Mouse (Mus musculus) embryonic facial prominence, embryonic 10.5 days (tissue): ENCODE results near the gene Brd1. TPM values are rescaled to one million over a fixed set of nuclear protein-coding genes. Genes with fewer than 3 reads are reported as not detected.
"Not testable (repeated sequence)": the region's sequence is repeated elsewhere in the genome, so short reads cannot be mapped to it uniquely, and the experiment has no call there.

Source experiments
- DNase-seq: peaks from one replicate; pipeline ENCODE4 v3.0.0-alpha.2; 2017; ENCODE audit warnings: low spot score
- H3K27ac ChIP-seq: fragments of 300-500 bp; sonication (generic); replicated peaks from 2 replicates; pipeline ENCODE4 v1.5.1; 2016; ENCODE audit warnings: mild to moderate bottlenecking
- H3K27me3 ChIP-seq: fragments of 300-500 bp; sonication (generic); replicated peaks from 2 replicates; pipeline ENCODE4 v1.6.1; 2016; ENCODE audit warnings: low read depth, mild to moderate bottlenecking; ENCODE audit not compliant: poor library complexity, severe bottlenecking
- H3K36me3 ChIP-seq: fragments of 300-500 bp; sonication (generic); replicated peaks from 2 replicates; pipeline ENCODE4 v1.6.1; 2016; ENCODE audit warnings: mild to moderate bottlenecking, moderate library complexity
- H3K4me1 ChIP-seq: fragments of 300-500 bp; sonication (generic); 2 replicates; pipeline ENCODE4 v1.6.1; 2016
- H3K4me3 ChIP-seq: fragments of 300-500 bp; sonication (generic); 2 replicates; pipeline ENCODE4 v1.5.1; 2016; ENCODE audit warnings: mild to moderate bottlenecking, moderate library complexity
- H3K9me3 ChIP-seq: fragments of 300-500 bp; sonication (generic); 2 replicates; pipeline ENCODE4 v1.6.1; 2016; ENCODE audit warnings: mild to moderate bottlenecking
- WGBS: fragments of 180-500 bp; shearing (Covaris S2); methylation state at CpG from one replicate; pipeline ENCODE4 v1.1.7; 2016; 5-methylcytosine and 5-hydroxymethylcytosine counted together
- polyA plus RNA-seq: library from polyadenylated mRNA; unstranded; fragments of >200 nt; fragmentation: Nextera tagmentation; extraction: Ambion mirVana; gene quantifications from 2 replicates; pipeline ENCODE4 v1.2.1, GENCODE M21; 2016

The Brd1 gene
- polyA plus RNA-seq, 1 experiment from 2014 or later: 23.5 TPM

DNA sequence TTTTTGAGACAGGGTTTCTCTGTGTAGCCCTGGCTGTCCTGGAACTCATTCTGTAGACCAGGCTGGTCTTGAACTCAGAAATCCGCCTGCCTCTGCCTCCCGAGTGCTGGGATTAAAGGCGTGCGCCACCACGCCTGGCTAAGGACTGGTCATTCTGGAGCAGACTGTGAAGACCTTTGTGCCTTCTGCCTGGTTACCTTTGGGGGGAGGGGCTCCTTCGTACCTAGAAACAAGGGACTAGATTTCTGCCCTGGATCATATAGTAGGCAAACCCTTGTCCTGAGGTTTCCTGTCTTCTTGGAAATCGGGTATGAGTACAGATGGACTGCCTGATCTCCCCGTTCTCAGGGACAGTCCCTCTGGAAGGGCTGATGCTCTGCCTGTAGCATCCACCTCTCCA, 15.6 kb upstream of the Brd1 start:
- not testable (repeated sequence) for H3K9me3 ChIP-seq, H3K36me3 ChIP-seq, H3K4me3 ChIP-seq, H3K27me3 ChIP-seq, H3K27ac ChIP-seq, DNase-seq
- WGBS: 92% methylated on average over 8 of the region's 8 CpGs
- peaks cover 19% of the 10 kb centered on the region for H3K4me1 ChIP-seq

DNA sequence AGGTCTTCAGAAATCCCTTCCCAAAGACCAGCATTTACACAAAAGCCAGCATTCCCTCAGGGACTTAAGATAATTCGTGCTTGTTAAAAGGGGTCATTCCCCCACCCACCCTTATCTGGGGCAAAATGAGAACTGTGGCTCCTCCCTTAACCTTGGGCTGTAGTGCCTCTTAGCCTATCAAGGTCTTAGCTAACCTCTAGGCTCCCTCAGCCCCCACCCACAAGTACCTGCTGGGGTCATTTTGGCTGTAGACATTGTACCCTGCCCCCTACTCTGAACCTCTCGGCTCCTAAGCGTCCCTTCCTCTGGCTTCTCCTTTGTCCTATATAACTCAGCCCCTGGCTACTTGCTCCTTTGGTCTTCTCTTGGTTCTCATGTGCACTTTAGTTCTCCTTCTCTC, 11.9 kb upstream of the Brd1 start:
- DNase-seq: no peak
- Histone ChIP-seq H3K27me3 (no peaks in the 10 kb centered on the region), H3K27ac (no peak overlapping the region), H3K36me3 (no peaks in the 10 kb centered on the region), H3K4me3 (no peak overlapping the region), H3K9me3 (no peaks in the 10 kb centered on the region), H3K4me1 (peaks cover 9% of the 10 kb centered on the region)
- 48% methylated on average over 3 of the region's 3 CpGs for WGBS

DNA sequence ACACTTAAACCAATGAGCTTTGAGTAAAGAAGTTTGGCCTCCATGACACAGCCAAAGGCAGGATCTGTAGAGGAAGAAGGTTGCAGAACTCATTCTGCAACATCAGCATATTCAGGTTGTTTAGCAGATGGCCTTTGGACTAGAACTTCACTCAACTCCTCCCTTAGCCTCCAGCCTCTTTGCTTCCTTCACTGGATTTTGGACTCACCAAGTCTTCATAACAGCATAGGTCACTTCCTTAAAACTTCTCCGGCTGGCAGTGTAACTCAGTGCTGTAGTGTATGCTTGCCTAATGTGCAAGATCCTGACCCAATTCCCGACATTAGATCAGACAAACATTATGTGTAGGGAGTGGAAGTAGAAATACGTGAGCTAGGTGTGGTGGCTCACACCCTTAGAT, 11.3 kb upstream of the Brd1 start:
- Histone ChIP-seq H3K9me3 (no peaks in the 10 kb centered on the region), H3K4me3 (no peak overlapping the region), H3K27ac (no peak overlapping the region), H3K36me3 (no peaks in the 10 kb centered on the region), H3K27me3 (no peaks in the 10 kb centered on the region), H3K4me1 (peaks cover 3% of the 10 kb centered on the region; the same call in 1 of the 2 replicates)
- WGBS: 87% methylated on average over 3 of the region's 3 CpGs
- DNase-seq: no peak

DNA sequence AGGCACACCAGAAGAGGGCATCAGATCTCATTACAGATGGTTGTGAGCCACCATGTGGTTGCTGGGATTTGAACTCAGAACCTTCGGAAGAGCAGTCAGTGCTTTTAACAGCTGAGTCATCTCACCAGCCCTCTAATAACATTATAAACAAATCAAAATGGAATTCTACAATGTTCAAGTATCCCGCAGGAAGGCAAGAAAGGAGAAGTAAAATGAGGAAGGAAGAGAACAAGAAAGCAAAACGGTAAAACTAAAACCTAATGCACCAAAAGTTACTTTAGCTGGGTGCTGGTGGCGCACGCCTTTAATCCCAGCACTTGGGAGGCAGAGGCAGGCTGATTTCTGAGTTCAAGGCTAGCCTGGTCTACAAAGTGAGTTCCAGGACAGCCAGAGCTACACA, 9.3 kb upstream of the Brd1 start:
- DNase-seq, H3K9me3 ChIP-seq, H3K4me1 ChIP-seq, H3K4me3 ChIP-seq, H3K27ac ChIP-seq, H3K36me3 ChIP-seq, H3K27me3 ChIP-seq: not testable (repeated sequence)
- 92% methylated on average over 5 of the region's 5 CpGs for WGBS

DNA sequence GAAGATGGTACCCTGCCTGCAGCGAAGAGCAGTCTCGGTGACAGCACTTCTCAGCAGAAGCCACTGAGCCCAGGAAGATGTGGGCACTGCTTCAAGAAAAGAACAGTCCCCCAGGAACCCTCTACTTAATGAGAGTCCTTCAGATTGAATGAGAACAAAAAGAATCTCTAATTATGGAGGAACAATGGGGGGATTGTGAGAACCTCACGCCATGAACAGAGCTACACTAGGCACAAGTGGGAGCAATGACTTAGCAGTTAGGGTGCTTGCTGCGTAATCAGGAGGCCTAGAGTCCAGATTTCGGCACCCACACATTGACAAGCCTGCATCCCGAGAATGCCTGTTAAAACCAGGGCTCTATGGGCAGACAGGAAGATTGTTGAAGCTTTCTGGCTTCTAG, 7.3 kb upstream of the Brd1 start:
- Histone ChIP-seq H3K36me3 (no peaks in the 10 kb centered on the region), H3K27ac (no peak overlapping the region), H3K27me3 (no peaks in the 10 kb centered on the region), H3K4me3 (no peak overlapping the region), H3K9me3 (no peaks in the 10 kb centered on the region), H3K4me1 (no peaks in the 10 kb centered on the region)
- WGBS: 58% methylated on average over 6 of the region's 6 CpGs
- DNase-seq: no peak

DNA sequence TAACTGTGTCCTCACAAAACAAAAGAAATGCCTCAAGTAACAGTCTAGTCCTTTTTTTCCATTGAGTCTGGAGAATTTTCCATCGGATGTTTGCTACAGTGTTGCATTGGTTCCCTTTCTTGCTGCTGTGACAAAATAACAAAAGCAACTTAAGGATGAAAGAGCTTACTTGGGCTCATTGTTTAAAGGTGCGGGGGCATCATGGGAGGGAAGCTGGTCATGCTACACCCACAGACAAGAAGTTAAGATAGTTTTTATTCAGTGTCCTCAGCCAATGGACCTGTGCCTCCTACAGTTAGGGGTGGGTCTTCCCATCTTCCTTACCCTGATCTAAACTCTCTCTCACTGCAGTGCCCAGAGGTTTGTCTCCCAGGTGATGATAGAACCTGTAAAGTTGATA, 4.4 kb upstream of the Brd1 start:
- Histone ChIP-seq H3K36me3 (no peaks in the 10 kb centered on the region), H3K4me1 (peaks cover 7% of the 10 kb centered on the region), H3K9me3 (no peaks in the 10 kb centered on the region), H3K27ac (no peak overlapping the region), H3K27me3 (no peaks in the 10 kb centered on the region), H3K4me3 (no peak overlapping the region)
- DNase-seq: no peak
- 72% methylated on average over 2 of the region's 2 CpGs for WGBS

DNA sequence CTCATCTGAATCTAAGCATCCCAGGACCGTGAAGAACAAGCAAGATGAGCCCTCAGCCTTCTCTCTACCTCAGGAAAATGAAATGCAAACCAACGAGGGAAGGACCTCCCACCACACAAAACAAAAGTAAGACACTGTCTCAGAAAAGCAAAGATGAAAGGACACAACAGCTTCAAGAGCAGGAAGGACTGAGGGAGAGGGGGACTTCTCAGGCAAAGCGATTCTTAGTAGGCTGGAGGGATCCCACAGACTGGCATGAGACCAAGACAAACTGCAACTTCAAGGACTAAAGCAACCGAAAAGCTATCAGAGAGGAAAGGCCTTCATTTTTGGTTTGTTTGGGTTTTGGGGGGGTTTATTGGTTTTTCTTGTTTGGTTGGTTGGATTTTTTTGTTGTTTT, 2.1 kb upstream of the Brd1 start:
- no peak overlapping the region for H3K4me3 ChIP-seq
- H3K9me3 ChIP-seq: no peaks in the 10 kb centered on the region
- no peak for DNase-seq
- peaks cover 8% of the 10 kb centered on the region for H3K36me3 ChIP-seq
- no peak overlapping the region for H3K27ac ChIP-seq
- peaks cover 25% of the 10 kb centered on the region for H3K4me1 ChIP-seq
- H3K27me3 ChIP-seq: no peaks in the 10 kb centered on the region
- 85% methylated on average over 4 of the region's 4 CpGs for WGBS

DNA sequence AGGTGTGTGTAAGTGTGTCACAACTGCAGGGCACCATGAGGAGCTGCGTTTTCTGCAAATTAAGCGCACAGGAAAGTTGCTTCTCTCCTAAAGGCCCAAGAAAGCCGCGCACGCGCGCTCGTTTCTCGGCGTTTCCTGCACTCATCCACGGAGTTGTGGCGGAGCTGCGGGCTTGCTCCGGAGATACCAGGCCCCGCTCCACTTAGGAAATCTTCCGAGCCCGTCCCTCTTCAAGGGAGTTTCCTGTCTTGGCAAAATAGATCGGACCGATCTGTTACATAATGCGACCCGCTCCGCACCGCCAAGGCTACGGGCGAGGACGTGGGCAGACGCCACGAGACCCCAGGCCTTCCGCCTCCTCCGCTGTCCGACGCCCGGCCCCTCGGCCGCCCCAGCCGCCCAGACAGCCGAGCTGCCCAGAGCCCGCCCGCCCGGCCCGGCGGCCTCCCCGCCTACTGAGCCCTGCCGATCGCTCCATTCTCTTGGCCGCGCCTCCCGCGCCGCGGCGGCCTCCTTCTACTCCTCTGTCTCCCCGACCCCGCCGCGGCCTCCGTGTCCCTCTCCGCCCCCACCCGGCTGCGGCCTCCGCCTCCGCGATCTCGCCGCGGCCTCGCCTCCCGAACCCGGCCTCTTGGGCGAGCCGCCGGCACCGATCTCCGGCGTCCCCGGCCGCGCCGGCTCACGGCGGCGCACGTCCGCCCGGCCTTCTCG, 837 bp downstream of the Brd1 start:
- peak; percentile 69 for DNase-seq
- under 1% methylated on average over 85 of the region's 86 CpGs for WGBS
- Histone ChIP-seq H3K27me3 (no peaks in the 10 kb centered on the region), H3K36me3 (peaks cover 38% of the 10 kb centered on the region), H3K4me3 (peak overlapping the region; percentile 99), H3K4me1 (peaks cover 32% of the 10 kb centered on the region), H3K27ac (peak overlapping the region; percentile 97), H3K9me3 (no peaks in the 10 kb centered on the region)

DNA sequence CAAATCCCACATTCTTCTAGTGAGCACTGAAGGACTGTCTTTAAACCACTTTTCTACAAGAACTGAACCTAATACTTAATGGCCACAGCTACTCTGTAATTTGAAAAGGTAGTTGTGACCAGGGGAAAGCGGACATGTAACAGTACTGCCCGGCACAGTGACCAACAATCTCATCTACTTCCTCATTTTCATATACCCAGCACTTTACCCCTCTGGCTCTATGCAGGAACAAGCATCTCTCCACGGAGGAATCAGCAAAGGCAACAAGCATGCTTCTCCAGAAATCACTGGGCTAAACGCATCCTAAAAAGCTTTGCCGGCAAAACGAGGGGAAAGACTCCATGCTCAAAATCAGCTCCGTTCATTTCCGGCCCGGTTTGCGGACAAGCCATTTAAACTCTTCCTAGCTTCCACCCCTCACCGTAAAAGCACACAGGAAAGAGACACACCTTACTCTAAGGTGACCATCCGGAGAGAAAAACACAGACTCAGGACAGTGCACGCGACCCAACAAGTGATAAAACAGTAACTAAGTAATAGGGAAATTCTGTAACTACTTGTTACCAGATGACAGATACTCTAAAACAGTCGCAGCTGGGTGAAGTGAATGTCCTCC, 1.5 kb downstream of the Brd1 start:
- H3K36me3 ChIP-seq: peaks cover 42% of the 10 kb centered on the region
- 37% methylated on average over 15 of the region's 15 CpGs for whole genome bisulfite sequencing

DNA sequence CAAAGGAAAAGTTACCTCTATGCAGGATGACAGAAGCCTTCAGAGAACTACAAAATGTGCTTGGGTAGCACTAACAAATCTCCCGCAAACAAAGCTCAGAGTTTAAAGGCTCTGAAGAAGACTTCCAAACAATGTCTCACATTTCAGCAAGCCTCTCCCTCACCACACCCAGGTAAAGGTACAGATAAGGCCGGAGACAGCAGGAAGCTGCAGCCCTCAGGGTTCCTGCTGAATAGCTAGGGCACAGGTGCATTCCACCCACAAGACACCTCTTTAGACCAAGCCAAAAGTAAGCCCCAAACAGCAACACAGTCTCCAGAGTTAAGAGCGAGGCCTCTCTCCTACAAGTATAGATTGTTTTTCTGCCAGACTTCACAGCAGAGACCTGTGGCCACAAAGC, 3.3 kb downstream of the Brd1 start:
- DNase-seq: no peak
- Histone ChIP-seq H3K27ac (no peak overlapping the region), H3K9me3 (no peaks in the 10 kb centered on the region), H3K27me3 (no peaks in the 10 kb centered on the region), H3K4me3 (no peak overlapping the region), H3K36me3 (peaks cover 57% of the 10 kb centered on the region), H3K4me1 (peaks cover 32% of the 10 kb centered on the region)
- 82% methylated on average over 3 of the region's 3 CpGs for WGBS

More for the DNA sequence above, 1.5 kb downstream of the Brd1 start:
- Histone ChIP-seq H3K9me3 (no peaks in the 10 kb centered on the region), H3K27me3 (no peaks in the 10 kb centered on the region), H3K4me1 (peaks cover 32% of the 10 kb centered on the region), H3K27ac (peak overlapping the region; percentile 97; the same call in 1 of the 2 replicates), H3K4me3 (peak overlapping the region; percentile 99)
- DNase-seq: no peak

DNA sequence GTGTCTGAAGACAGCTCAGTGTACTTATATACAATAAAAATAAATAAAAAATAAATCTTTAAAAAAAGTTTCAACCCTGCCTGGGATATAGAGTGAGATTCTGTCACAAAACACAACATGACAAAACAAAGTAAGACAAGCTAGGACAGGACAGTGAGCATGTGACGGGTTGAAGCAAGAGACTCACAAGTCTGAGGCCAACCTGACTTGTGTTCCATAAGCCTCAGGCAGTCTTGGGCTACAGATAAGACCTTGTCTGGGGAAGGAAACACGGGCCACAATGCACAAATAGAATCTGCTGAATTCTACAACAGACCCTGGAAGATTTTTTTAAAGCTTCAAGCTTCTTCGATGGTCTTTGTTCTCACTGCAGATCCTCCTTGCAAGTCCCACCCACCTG, 6.8 kb downstream of the Brd1 start:
- no peak overlapping the region for H3K4me3 ChIP-seq
- WGBS: 82% methylated on average over 3 of the region's 3 CpGs
- H3K27ac ChIP-seq: no peak overlapping the region
- peaks cover 18% of the 10 kb centered on the region for H3K4me1 ChIP-seq
- no peak for DNase-seq
- H3K36me3 ChIP-seq: peaks cover 91% of the 10 kb centered on the region
- no peaks in the 10 kb centered on the region for H3K27me3 ChIP-seq
- no peaks in the 10 kb centered on the region for H3K9me3 ChIP-seq

DNA sequence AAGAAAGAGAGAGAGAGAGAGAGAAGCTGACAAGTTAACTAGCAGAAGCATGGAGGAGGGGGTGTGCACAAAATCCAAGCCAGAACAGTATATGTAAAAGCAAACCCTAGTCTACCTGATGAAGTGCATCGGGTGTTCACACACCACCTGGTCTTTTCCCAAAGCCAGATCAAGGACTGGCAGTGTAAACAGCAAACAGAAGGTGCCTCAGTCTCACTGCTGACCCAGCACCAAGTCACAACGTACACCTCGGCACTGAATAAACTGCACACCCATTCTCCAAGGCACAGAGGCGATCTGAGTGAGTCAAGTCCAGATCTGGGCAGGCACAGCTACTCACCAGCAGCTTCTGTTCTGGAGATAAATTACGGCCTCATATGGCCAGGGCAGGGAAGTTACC, 9.0 kb downstream of the Brd1 start:
- no peak overlapping the region for H3K4me3 ChIP-seq
- WGBS: 94% methylated on average over 5 of the region's 5 CpGs
- no peak overlapping the region for H3K27ac ChIP-seq
- H3K9me3 ChIP-seq: no peaks in the 10 kb centered on the region
- H3K27me3 ChIP-seq: no peaks in the 10 kb centered on the region
- peaks cover 94% of the 10 kb centered on the region for H3K36me3 ChIP-seq
- no peaks in the 10 kb centered on the region for H3K4me1 ChIP-seq
- DNase-seq: no peak

DNA sequence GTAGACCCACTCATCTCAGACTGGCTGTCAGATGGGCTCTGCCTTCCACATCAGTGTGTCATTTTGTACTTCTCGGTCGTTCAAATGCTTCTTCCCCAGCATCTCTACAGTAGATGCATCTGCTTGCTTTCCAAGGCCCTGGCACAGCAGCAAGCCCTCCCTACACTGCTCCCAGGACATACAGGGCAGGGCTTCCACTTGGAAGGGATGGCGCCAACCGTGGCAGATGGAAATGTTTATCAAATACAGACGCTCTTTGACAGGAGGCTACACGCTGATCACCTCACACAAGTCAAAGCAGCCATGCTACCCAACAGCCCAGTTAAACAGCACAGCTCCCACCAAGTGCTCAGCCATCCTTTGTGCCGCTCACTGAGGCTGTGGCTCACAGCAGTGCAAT, 9.7 kb downstream of the Brd1 start:
- 80% methylated on average over 7 of the region's 7 CpGs for WGBS
- no peak for DNase-seq
- no peaks in the 10 kb centered on the region for H3K27me3 ChIP-seq
- no peak overlapping the region for H3K4me3 ChIP-seq
- H3K36me3 ChIP-seq: peaks cover 94% of the 10 kb centered on the region
- no peak overlapping the region for H3K27ac ChIP-seq
- no peaks in the 10 kb centered on the region for H3K9me3 ChIP-seq
- H3K4me1 ChIP-seq: no peaks in the 10 kb centered on the region
